Mouse (Mus musculus): ENCODE results near the gene Chrnb1.

Gene Chrnb1

GRCm38 (mm10) chr11:69804652-69804940, 8.9 kb upstream of the Chrnb1 start:
- no peak for DNase-seq (ENCODE audit: low spot score in 2 of 2)

- peak; percentile 53 to 54 for DNase-seq (ENCODE audit: low spot score in 2 of 2)
These were observed 8.3 kb upstream of the Chrnb1 start for GRCm38 (mm10) chr11:69803786-69804651.

- no peak for DNase-seq (ENCODE audit: low spot score in 2 of 2)
These were observed 7.6 kb upstream of the Chrnb1 start for GRCm38 (mm10) chr11:69803328-69803727.

DNA sequence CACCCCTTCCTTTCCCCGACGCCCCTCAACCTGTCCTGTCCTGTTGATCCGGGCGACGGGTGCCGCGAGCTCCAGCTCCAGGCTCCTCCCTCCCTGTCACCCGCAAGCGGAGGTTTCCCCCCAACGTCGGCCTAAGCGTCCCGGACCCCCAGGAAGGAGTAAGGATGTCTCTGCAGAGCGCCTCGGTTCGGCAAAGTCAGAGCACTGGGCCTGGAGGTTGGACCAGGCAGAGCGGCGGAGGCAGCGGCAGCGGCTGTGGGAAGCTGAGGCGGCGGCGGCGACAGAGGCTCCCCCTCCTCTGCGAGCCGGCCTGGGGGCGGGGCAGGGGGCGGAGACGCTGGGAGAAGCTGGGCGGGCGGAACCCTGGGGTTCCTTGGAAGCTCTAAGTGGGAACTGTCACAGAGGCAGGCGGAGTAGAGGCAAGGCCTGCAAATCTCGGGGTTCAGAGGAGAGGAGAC, 6.9 kb upstream of the Chrnb1 start:
- DNase-seq (ENCODE audit: low spot score in 2 of 2), result peak; percentile 54 to 60

- DNase-seq (ENCODE audit: low spot score in 2 of 2), result no peak
These were observed 5.7 kb upstream of the Chrnb1 start, which contains the start of gene Fgf11 for GRCm38 (mm10) chr11:69801379-69801977. TSS of gene Fgf11 (minus strand) at chr11:69801857.

GRCm38 (mm10) chr11:69800392-69801197, 4.9 kb upstream of the Chrnb1 start:
- DNase-seq (ENCODE audit: low spot score in 2 of 2), result no peak

DNA sequence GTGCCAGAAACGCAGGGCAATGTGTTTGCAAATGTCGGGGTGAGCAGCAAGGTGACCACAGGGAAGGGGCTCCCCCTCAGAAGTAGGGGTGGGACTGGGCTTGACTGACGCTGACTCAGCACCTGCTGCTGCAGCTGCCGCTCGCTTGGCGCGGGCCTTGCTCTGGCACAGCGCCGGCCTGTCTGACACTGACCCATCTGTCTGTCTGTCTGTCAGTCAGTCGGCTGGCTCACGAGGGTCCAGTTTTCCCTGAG, 4.3 kb upstream of the Chrnb1 start:
- no peak for DNase-seq (ENCODE audit: low spot score in 2 of 2)

- no peak for DNase-seq (ENCODE audit: low spot score in 2 of 2)
These were observed 3.8 kb upstream of the Chrnb1 start for GRCm38 (mm10) chr11:69799394-69800137.

DNA sequence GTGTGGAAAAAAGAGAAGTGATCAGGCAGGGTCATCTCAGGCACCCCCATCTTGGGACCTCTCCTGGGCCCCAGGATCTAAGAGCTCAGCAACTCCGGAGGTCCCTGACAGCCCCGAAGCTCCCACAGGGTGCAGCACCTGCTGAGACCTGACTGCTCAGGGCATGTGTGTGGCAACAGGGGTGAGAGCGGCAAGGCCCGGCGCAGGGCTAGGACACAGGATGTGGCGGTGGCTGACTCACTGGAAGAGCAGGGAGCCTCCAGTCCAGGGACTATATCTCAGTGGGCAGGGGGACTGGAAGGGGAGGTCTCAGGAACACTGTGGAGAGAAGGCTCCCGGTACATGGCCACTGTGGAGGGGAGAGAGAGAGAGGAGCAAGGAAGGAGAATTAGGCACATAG, 2.2 kb upstream of the Chrnb1 start:
- no peak for DNase-seq (ENCODE audit: low spot score in 2 of 2)

- DNase-seq (ENCODE audit: low spot score in 2 of 2), result no peak
These were observed 266 bp upstream of the Chrnb1 start for GRCm38 (mm10) chr11:69795983-69796435.

DNA sequence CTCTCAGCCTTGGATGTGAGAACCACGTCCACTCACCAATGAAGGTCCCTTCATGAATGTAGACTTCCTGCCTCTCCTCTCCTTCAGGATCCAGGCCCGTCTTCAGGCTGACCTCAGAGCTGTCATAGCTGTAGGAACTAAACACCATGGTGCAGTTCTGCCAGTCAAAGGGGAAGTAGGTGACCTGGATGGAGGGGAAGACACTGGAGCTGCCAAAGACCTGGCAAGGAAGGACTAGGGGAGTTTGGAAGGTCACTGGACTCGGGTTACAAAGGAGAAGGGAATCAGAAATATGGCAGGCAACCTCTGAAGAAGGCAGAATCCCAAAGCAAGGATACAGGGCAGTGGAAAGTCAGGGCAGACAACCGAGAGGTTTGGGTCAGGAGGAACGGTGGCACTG, 2.3 kb downstream of the Chrnb1 start:
- no peak for DNase-seq (ENCODE audit: low spot score in 2 of 2)

GRCm38 (mm10) chr11:69791420-69791819, 4.3 kb downstream of the Chrnb1 start:
- DNase-seq (ENCODE audit: low spot score in 2 of 2), result no peak

DNA sequence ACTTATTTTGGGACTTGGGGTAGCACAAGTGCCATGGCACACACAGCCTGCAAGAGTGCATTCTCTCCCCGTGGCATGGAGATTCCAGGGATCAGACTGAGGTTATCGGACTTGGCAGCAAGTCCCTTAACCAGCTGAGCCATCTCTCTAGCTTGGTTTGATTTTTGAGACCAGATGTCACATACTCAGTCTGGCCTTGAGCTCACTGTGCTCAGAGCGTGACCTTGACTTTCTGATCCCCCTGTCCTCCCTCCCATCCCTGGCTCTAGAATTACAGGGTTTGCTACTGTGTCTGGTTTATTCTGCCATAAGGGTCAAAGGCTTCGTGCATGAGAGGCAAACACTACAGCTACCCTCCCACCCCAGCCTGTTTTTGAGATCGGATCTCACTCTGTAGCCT, 6.3 kb downstream of the Chrnb1 start:
- no peak for DNase-seq (ENCODE audit: low spot score in 2 of 2)

DNA sequence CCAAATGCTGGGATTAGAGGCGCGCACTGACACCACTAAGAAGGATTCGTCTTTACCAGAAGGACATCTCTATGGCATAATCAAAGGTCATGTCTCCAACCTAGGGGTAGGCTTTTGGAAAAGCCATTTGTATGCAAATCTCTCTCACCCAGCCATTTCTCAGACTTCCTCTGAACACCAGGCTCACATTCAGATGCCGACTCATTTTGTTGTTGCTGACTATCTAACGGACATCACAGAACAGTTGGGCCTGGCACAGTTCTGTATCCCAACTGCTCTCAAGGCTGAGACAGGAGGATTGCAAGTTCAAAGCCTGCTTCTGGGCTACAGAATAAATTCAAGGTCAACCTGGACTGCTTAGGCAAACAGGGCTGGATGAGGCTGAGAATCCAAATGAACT, 8.4 kb downstream of the Chrnb1 start:
- no peak for DNase-seq (ENCODE audit: low spot score in 2 of 2)

- DNase-seq (ENCODE audit: low spot score in 2 of 2), result no peak
These were observed 10.9 kb downstream of the Chrnb1 start for GRCm38 (mm10) chr11:69784793-69785272.

DNA sequence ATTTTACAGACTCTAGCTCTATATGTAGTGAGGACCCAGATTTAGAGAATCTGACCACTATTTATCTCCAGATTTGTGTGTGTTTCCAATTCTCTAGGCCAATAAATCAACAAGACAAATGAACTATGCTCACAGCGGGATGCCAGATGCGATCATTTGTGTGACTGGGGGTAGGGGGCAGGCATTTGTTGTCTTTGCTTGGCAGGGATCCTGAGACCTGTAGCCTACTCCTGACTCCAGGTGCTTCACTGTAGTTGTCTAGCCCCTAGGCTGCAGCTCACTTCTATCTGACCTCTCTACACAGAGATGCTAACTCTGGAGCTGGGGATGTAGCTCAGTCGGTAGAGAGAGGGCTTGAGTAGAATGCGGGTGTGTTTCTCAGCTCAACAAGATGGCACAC, 13.9 kb downstream of the Chrnb1 start:
- DNase-seq (ENCODE audit: low spot score in 2 of 2), result no peak

GRCm38 (mm10) chr11:69778985-69779384, 16.8 kb downstream of the Chrnb1 start:
- no peak for DNase-seq (ENCODE audit: low spot score in 2 of 2)

DNA sequence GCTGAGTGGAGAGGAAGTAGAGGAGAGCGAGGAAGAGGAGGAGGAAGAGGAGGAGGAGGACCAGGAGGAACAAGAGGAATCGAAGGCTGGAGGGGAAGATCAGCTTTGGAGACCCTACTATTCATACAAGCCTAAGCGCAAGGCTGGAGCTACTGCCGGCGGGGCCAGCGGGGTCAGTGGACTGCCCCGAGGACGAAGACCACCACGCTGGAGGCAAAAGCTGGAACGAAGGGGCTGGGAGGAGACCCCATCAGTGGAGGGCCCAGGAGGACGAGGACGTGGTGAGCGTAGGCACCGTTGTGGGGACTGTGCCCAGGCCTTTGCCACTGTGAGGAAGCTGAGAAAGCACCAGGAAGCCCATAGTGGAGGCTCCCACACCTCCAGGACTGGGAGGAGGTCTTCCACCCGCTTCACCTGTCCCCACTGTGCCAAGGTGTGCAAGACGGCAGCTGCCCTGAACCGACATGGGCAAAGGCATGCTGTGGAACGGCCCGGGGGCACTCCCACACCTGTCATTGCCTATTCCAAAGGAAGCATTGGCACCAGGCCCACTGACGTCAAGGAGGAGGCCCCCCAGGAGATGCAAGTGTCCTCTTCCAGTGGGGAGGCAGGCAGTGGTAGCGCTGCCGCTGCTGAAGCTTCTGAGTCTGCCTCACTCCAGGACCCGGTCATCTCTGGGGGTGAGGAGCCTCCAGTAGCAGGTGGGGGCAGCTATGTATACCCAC, 17.3 kb downstream of the Chrnb1 start:
- DNase-seq (ENCODE audit: low spot score in 2 of 2), result no peak

DNA sequence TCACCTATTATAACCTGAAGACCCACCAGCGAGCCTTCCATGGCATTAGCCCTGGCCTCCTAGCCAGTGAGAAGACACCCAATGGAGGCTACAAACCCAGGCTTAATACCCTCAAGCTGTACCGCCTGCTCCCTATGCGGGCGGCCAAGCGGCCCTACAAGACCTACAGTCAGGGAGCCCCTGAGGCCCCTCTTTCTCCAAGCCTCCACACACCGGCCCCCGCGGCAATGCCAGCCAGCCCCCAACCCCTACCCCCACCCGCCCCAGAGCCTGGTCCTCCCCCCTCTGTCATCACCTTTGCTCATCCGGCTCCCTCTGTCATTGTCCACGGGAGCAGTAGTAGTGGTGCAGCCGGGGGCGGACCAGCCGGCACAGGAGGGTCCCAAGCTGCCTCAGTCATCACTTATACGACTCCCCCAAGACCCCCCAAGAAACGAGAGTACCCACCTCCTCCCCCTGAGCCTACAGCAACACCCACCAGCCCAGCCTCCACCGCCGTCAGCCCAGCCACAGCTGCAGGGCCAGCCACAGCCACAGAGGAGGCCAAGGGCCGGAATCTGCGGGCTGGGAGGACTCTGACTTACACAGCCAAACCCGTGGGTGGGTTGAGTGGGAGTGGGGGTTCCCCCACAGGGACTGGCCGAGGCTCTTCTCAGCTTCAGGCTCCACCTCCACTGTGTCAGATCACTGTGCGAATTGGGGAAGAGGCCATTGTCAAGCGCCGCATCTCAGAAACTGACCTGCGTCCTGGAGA, 18.1 kb downstream of the Chrnb1 start:
- no peak for DNase-seq (ENCODE audit: low spot score in 2 of 2)

DNA sequence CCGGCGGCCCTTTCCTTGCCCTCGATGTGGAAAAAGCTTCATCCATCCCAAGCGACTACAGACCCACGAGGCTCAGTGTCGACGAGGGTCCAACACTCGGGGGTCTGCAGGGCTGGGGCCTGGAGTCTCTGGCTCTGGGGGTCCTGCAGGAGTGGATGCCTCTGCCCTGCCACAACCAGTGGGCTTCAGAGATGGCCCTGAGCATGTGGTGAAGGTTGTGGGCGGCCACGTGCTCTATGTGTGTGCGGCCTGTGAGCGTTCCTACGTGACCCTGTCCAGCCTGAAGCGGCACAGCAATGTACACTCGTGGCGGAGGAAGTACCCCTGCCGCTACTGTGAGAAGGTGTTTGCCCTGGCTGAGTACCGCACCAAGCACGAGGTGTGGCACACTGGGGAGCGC, 19.3 kb downstream of the Chrnb1 start:
- DNase-seq (ENCODE audit: low spot score in 2 of 2), result no peak

GRCm38 (mm10) chr11:69775716-69776115, 20.0 kb downstream of the Chrnb1 start:
- no peak for DNase-seq (ENCODE audit: low spot score in 2 of 2)
